Mouse (Mus musculus) forebrain, postnatal 0 days (tissue): ENCODE data around the gene Cby3. TPM values are rescaled to one million over a fixed set of nuclear protein-coding genes. Genes with fewer than 3 reads are reported as not detected.
A peak's percentile ranks its signal among the peaks of the same experiment; 100 is the strongest.
"Not testable (repeated sequence)": the region's sequence is repeated elsewhere in the genome, so short reads cannot be mapped to it uniquely, and the experiment has no call there.

Experiments
- ATAC-seq: fragments of 200-750 bp; cut with Nextera tagmentation; 2 replicates; pipeline ENCODE4 v1.8.0; 2017; ENCODE audit warnings: mild to moderate bottlenecking, moderate library complexity
- DNase-seq: peaks from one replicate; pipeline ENCODE4 v3.0.0-alpha.2; 2015
- H3K27ac ChIP-seq: fragments of 300-500 bp; sonication (generic); 2 replicates; pipeline ENCODE4 v1.5.1; 2014; ENCODE audit warnings: low read depth, mild to moderate bottlenecking, antibody characterized with exemption, low read length, moderate library complexity, mixed read lengths
- H3K27me3 ChIP-seq: fragments of 300-500 bp; sonication (generic); 2 replicates; pipeline ENCODE4 v1.6.1; 2014; ENCODE audit warnings: mild to moderate bottlenecking, low read length, mixed read lengths; ENCODE audit not compliant: insufficient read depth
- H3K36me3 ChIP-seq: fragments of 300-500 bp; sonication (generic); 2 replicates; pipeline ENCODE4 v1.6.1; 2014; ENCODE audit warnings: mild to moderate bottlenecking, moderate library complexity; ENCODE audit not compliant: insufficient read depth
- H3K4me1 ChIP-seq: fragments of 300-500 bp; sonication (generic); 2 replicates; pipeline ENCODE4 v1.6.1; 2014; ENCODE audit warnings: antibody characterized with exemption; ENCODE audit not compliant: insufficient read depth
- H3K4me2 ChIP-seq: fragments of 300-500 bp; sonication (generic); 2 replicates; pipeline ENCODE4 v1.6.1; 2014; ENCODE audit warnings: low read depth, mild to moderate bottlenecking, moderate library complexity
- H3K4me3 ChIP-seq: fragments of 300-500 bp; sonication (generic); 2 replicates; pipeline ENCODE4 v1.5.1; 2014; ENCODE audit warnings: low read depth, low read length, mixed read lengths
- H3K9ac ChIP-seq: fragments of 300-500 bp; sonication (generic); 2 replicates; pipeline ENCODE4 v1.6.1; 2014; ENCODE audit warnings: mild to moderate bottlenecking
- H3K9me3 ChIP-seq: fragments of 300-500 bp; sonication (generic); 2 replicates; pipeline ENCODE4 v1.6.1; 2016; ENCODE audit warnings: low read length
- CTCF ChIP-seq: sonication (generic); IDR thresholded peaks from 2 replicates; pipeline ENCODE4 v1.5.1; 2016; ENCODE audit warnings: antibody characterized with exemption, control low read depth, low read depth
- WGBS: fragments of 180-500 bp; shearing (Covaris S2); extraction: QIAGEN DNeasy Blood & Tissue Kit; methylation state at CpG from one replicate; pipeline ENCODE4 v1.1.7; 2014; 5-methylcytosine and 5-hydroxymethylcytosine counted together
- polyA plus RNA-seq: library from polyadenylated mRNA; unstranded; fragments of >200 nt; fragmentation: Nextera tagmentation; extraction: Ambion mirVana; gene quantifications from 2 replicates; pipeline ENCODE4 v1.2.1, GENCODE M21; 2015
- total RNA-seq: library from RNA; depleted of rRNA; stranded (reverse); fragments of >200 nt; gene quantifications from 2 replicates; pipeline ENCODE4 v1.2.3, GENCODE M21; 2014

Gene Cby3
- total and polyA plus RNA-seq, 2 experiments from 2014 or later, result 1.2 TPM; not detected in 1

GRCm38 (mm10) chr11:50345486-50345885 is 8.8 kb upstream of the Cby3 start:
- ATAC-seq (no peak), DNase-seq (no peak)
- no peaks in the 10 kb centered on the region for H3K9me3 ChIP-seq
- 76% methylated on average over 4 of the region's 4 CpGs for WGBS
- no peaks in the 10 kb centered on the region for H3K4me1 ChIP-seq
- no peak overlapping the region for H3K9ac ChIP-seq
- H3K36me3 ChIP-seq, result no peaks in the 10 kb centered on the region
- TF ChIP-seq CTCF, result no peak
- H3K27ac ChIP-seq, result no peak overlapping the region
- H3K4me3 ChIP-seq, result no peak overlapping the region
- H3K27me3 ChIP-seq, result no peaks in the 10 kb centered on the region
- no peak overlapping the region for H3K4me2 ChIP-seq

- Histone ChIP-seq H3K9me3 (no peaks in the 10 kb centered on the region), H3K27me3 (no peaks in the 10 kb centered on the region), H3K36me3 (no peaks in the 10 kb centered on the region), H3K4me2 (no peak overlapping the region), H3K27ac (no peak overlapping the region), H3K9ac (no peak overlapping the region), H3K4me1 (no peaks in the 10 kb centered on the region), H3K4me3 (no peak overlapping the region)
- no peak for DNase-seq
- ATAC-seq, result no peak
- 89% methylated on average over 9 of the region's 9 CpGs for WGBS
- TF ChIP-seq CTCF, result no peak
These were observed 7.8 kb upstream of the Cby3 start for GRCm38 (mm10) chr11:50346256-50347032.

GRCm38 (mm10) chr11:50352177-50352576 is 2.1 kb upstream of the Cby3 start:
- no peak for ATAC-seq
- no peak overlapping the region for H3K27ac ChIP-seq
- no peaks in the 10 kb centered on the region for H3K9me3 ChIP-seq
- H3K27me3 ChIP-seq, result no peaks in the 10 kb centered on the region
- TF ChIP-seq CTCF, result no peak
- no peaks in the 10 kb centered on the region for H3K36me3 ChIP-seq
- H3K4me3 ChIP-seq, result no peak overlapping the region
- 91% methylated on average over 2 of the region's 2 CpGs for WGBS
- no peak overlapping the region for H3K4me2 ChIP-seq
- no peak overlapping the region for H3K9ac ChIP-seq
- H3K4me1 ChIP-seq, result no peaks in the 10 kb centered on the region
- no peak for DNase-seq

- Histone ChIP-seq H3K27ac (no peak overlapping the region), H3K4me1 (0 out of 2 replicates have a peak, but pooled peaks cover 3% of the 10 kb centered on the region), H3K36me3 (no peaks in the 10 kb centered on the region), H3K9me3 (no peaks in the 10 kb centered on the region), H3K27me3 (no peaks in the 10 kb centered on the region), H3K9ac (no peak overlapping the region), H3K4me2 (no peak overlapping the region), H3K4me3 (no peak overlapping the region)
- WGBS, result 84% methylated on average over 3 of the region's 3 CpGs
- TF ChIP-seq CTCF, result no peak
- DNase-seq (no peak), ATAC-seq (no peak)
These were observed 589 bp downstream of the Cby3 start for GRCm38 (mm10) chr11:50354851-50355250.

GRCm38 (mm10) chr11:50355395-50355794 is 1.1 kb downstream of the Cby3 start:
- no peaks in the 10 kb centered on the region for H3K9me3 ChIP-seq
- H3K36me3 ChIP-seq, result no peaks in the 10 kb centered on the region
- ATAC-seq (no peak), DNase-seq (no peak)
- H3K4me3 ChIP-seq, result no peak overlapping the region
- no peak overlapping the region for H3K27ac ChIP-seq
- H3K4me2 ChIP-seq, result no peak overlapping the region
- no peak overlapping the region for H3K9ac ChIP-seq
- no peak for TF ChIP-seq CTCF
- 0 out of 2 replicates have a peak, but pooled peaks cover 3% of the 10 kb centered on the region for H3K4me1 ChIP-seq
- WGBS, result 82% methylated on average over 1 of the region's 1 CpGs
- no peaks in the 10 kb centered on the region for H3K27me3 ChIP-seq

- ATAC-seq (peak; percentile 93), DNase-seq (peak; percentile 76)
- Histone ChIP-seq H3K27me3 (no peaks in the 10 kb centered on the region), H3K4me1 (0 out of 2 replicates have a peak, but pooled peaks cover 3% of the 10 kb centered on the region), H3K27ac (peak overlapping the region; percentile 74), H3K36me3 (no peaks in the 10 kb centered on the region), H3K9ac (peak overlapping the region; percentile 71), H3K9me3 (no peaks in the 10 kb centered on the region), H3K4me3 (peak overlapping the region; percentile 57), H3K4me2 (peak overlapping the region; percentile 86)
- WGBS, result 1% methylated on average over 74 of the region's 74 CpGs
- no peak for TF ChIP-seq CTCF
These were observed 4.9 kb downstream of the Cby3 start for GRCm38 (mm10) chr11:50358950-50359861.

GRCm38 (mm10) chr11:50361282-50361681 is 7.0 kb downstream of the Cby3 start:
- not testable (repeated sequence) for H3K27me3 ChIP-seq, H3K4me1 ChIP-seq, H3K9me3 ChIP-seq, H3K9ac ChIP-seq, H3K4me3 ChIP-seq, H3K4me2 ChIP-seq, DNase-seq, H3K27ac ChIP-seq, ATAC-seq, H3K36me3 ChIP-seq
- 86% methylated on average over 1 of the region's 1 CpGs for WGBS
